Mouse (Mus musculus) embryo, embryonic 10.5 days (tissue): ENCODE measurements around the gene Rhebl1.

Source experiments
- DNase-seq: peaks from one replicate; pipeline ENCODE4 v3.0.0-alpha.2; 2015; ENCODE audit warnings: low spot score

Rhebl1 gene

GRCm38 (mm10) chr15:98851229-98851818, 43.0 kb downstream of the Rhebl1 start:
- DNase-seq: no peak

- no peak for DNase-seq
Measured at GRCm38 (mm10) chr15:98850668-98851067, 43.7 kb downstream of the Rhebl1 start.

- no peak for DNase-seq
Measured at GRCm38 (mm10) chr15:98849956-98850600, 44.3 kb downstream of the Rhebl1 start.

GRCm38 (mm10) chr15:98849165-98849564, 45.2 kb downstream of the Rhebl1 start:
- no peak for DNase-seq

- DNase-seq: no peak
Measured at GRCm38 (mm10) chr15:98846140-98846539, 48.2 kb downstream of the Rhebl1 start.

- no peak for DNase-seq
Measured at GRCm38 (mm10) chr15:98845149-98845548, 49.2 kb downstream of the Rhebl1 start.

GRCm38 (mm10) chr15:98843595-98844223, 50.6 kb downstream of the Rhebl1 start:
- DNase-seq: no peak

- no peak for DNase-seq
Measured at GRCm38 (mm10) chr15:98839671-98840585, 54.4 kb downstream of the Rhebl1 start.

GRCm38 (mm10) chr15:98839161-98839560, 55.2 kb downstream of the Rhebl1 start:
- no peak for DNase-seq

- no peak for DNase-seq
Measured at GRCm38 (mm10) chr15:98837743-98838103, 56.6 kb downstream of the Rhebl1 start.

- no peak for DNase-seq
Measured at GRCm38 (mm10) chr15:98837006-98837742, 57.2 kb downstream of the Rhebl1 start.

GRCm38 (mm10) chr15:98835291-98835690, 59.0 kb downstream of the Rhebl1 start:
- DNase-seq: no peak

- no peak for DNase-seq
Measured at GRCm38 (mm10) chr15:98834059-98834458, 60.3 kb downstream of the Rhebl1 start.

GRCm38 (mm10) chr15:98833281-98833680, 61.1 kb downstream of the Rhebl1 start:
- DNase-seq: no peak

- DNase-seq: no peak
Measured at GRCm38 (mm10) chr15:98832161-98833058, 61.9 kb downstream of the Rhebl1 start.

- no peak for DNase-seq
Measured at GRCm38 (mm10) chr15:98831684-98832035, 62.7 kb downstream of the Rhebl1 start.

GRCm38 (mm10) chr15:98830736-98831683, 63.3 kb downstream of the Rhebl1 start, which contains the start of gene Prkag1:
Prkag1 (minus strand) TSS chr15:98831521.
- peak; percentile 97 for DNase-seq
